Mouse (Mus musculus) Muller cell, postnatal 12 days (primary cell): ENCODE measurements around the gene Olfr223.
"Not testable (repeated sequence)": the region's sequence is repeated elsewhere in the genome, so short reads cannot be mapped to it uniquely, and the experiment has no call there.

Experiments used
- DNase-seq: peaks from one replicate; pipeline ENCODE4 v3.0.0-alpha.2; 2015; ENCODE audit errors: inconsistent ontology term

Olfr223 gene

GRCm38 (mm10) chr11:59593189-59593588 lies at the start of gene Olfr223:
TSS of gene Olfr223 (minus strand) at chr11:59593289.
- DNase-seq = no peak

- DNase-seq = no peak
Measured at GRCm38 (mm10) chr11:59642420-59642819, 49.3 kb upstream of the Olfr223 start.

GRCm38 (mm10) chr11:59641227-59641626 lies 48.1 kb upstream of the Olfr223 start:
- DNase-seq = no peak

GRCm38 (mm10) chr11:59639957-59640643 lies 47.0 kb upstream of the Olfr223 start:
- peak; percentile 23 for DNase-seq

- DNase-seq = no peak
Measured at GRCm38 (mm10) chr11:59636695-59637414, 43.8 kb upstream of the Olfr223 start.

- DNase-seq = peak; percentile 89
Measured at GRCm38 (mm10) chr11:59635821-59636694, 43.0 kb upstream of the Olfr223 start.

GRCm38 (mm10) chr11:59635251-59635795 lies 42.2 kb upstream of the Olfr223 start:
- no peak for DNase-seq

- no peak for DNase-seq
Measured at GRCm38 (mm10) chr11:59634001-59634660, 41.0 kb upstream of the Olfr223 start.

GRCm38 (mm10) chr11:59633037-59633436 lies 39.9 kb upstream of the Olfr223 start:
- peak; percentile 36 for DNase-seq

GRCm38 (mm10) chr11:59631980-59632379 lies 38.9 kb upstream of the Olfr223 start:
- no peak for DNase-seq

- no peak for DNase-seq
Measured at GRCm38 (mm10) chr11:59629871-59630270, 36.8 kb upstream of the Olfr223 start.

- DNase-seq = no peak
Measured at GRCm38 (mm10) chr11:59628177-59628576, 35.1 kb upstream of the Olfr223 start.

- DNase-seq = no peak
Measured at GRCm38 (mm10) chr11:59626192-59626591, 33.1 kb upstream of the Olfr223 start.

- peak; percentile 40 for DNase-seq
Measured at GRCm38 (mm10) chr11:59624017-59624630, 31.0 kb upstream of the Olfr223 start.

- no peak for DNase-seq
Measured at GRCm38 (mm10) chr11:59622214-59622613, 29.1 kb upstream of the Olfr223 start.

- DNase-seq = not testable (repeated sequence)
Measured at GRCm38 (mm10) chr11:59616986-59617385, 23.9 kb upstream of the Olfr223 start.

GRCm38 (mm10) chr11:59614120-59614519 lies 21.0 kb upstream of the Olfr223 start:
- DNase-seq = peak; percentile 36

- no peak for DNase-seq
Measured at GRCm38 (mm10) chr11:59611646-59612045, 18.6 kb upstream of the Olfr223 start.

- no peak for DNase-seq
Measured at GRCm38 (mm10) chr11:59602287-59602686, 9.2 kb upstream of the Olfr223 start.

GRCm38 (mm10) chr11:59600872-59601271 lies 7.8 kb upstream of the Olfr223 start:
- DNase-seq = peak; percentile 50

GRCm38 (mm10) chr11:59599211-59599610 lies 6.1 kb upstream of the Olfr223 start:
- no peak for DNase-seq
